Mouse (Mus musculus): ENCODE measurements around the gene Arid4b.

Arid4b gene

DNA sequence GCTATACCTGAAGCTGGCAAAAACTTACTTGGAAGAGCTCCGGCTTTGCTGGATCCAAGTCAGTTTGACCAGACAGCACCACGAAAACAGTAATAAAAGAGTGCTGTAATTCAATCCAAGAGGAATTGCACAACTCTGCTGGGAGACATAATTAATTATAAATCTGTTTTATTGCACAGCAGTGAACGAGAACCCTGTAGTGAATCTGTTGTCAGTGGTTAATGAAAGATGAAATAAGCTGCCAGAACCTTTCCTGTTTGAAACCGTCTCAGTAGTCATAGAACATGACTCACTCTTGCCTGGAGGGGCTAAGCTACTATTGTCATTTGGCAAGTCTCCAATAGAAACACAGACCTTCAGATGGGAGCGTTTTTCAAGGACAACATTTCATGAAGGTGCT lies 22.8 kb upstream of the Arid4b start:
- CTCF ChIA-PET = interaction anchor here in 1 of 4 experiments (0.5 kb wide), 1 partner anchor 628 kb away, joined by 3 read pairs; no protein-coding TSS in a partner anchor

DNA sequence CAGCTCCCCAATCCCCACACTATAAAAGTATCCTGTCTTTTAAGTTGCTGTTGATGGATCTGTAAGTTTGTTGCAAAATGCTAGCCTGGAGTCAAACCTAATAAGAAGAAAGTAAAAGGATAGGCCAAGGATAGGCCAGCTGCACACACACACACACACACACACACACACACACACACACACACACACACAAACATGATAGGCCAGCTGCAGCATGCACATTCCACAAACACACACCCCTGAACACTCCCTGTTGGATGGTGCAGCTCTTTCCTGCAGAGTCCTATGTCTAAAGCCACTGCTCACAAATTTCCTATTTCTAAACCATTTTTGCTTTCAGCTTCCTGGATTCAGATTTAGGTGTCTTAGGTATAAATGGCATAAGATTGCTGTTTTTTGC lies 19.2 kb upstream of the Arid4b start:
- CTCF ChIA-PET = interaction anchor here in 2 of 4 experiments (0.6 to 0.7 kb wide), 3 partner anchors 9 to 95 kb away, joined by 4 to 11 read pairs (median 4); no protein-coding TSS in a partner anchor
- POLR2A ChIA-PET = interaction anchor here in 2 of 4 experiments (0.6 to 3.3 kb wide), 7 partner anchors 8 to 139 kb away, joined by 3 to 17 read pairs (median 5); partner anchors contain the start of genes Arid4b (in 1 of the 2) and Ggps1 (in 1 of the 2)

More for the DNA sequence above, 22.8 kb upstream of the Arid4b start:
- POLR2A ChIA-PET = interaction anchor here (0.8 to 4.6 kb wide), 39 partner anchors 8 to 590 kb away, joined by 3 to 67 read pairs (median 7); partner anchors contain the start of genes Arid4b (in 3 of the 4), Ggps1 (in 3 of the 4), B3galnt2 (in 2 of the 4) and AW209491 (in 1 of the 4)

DNA sequence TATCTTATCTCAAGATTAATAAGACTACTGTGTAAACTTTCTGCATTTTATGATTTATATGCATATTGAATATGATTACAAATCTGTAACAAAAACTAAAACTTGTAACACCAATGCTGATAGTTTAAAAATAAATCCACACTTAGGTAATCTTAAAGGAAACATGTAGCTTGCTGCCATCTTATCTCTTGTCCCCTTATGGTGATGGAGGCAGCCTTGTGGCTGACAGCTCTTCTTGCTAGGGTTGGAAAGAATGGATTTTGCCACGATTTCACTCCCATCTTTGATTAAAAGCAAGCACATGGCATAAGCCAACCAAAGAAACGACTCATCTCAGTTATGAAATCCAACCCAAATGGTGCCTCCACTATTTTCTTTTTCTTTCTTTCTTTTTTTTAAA lies 18.5 kb upstream of the Arid4b start:
- ChIA-PET CTCF (interaction anchor here in 1 of 4 experiments (0.6 kb wide), 1 partner anchor 95 kb away, joined by 4 read pairs; no protein-coding TSS in a partner anchor), POLR2A (interaction anchor here in 2 of 4 experiments (0.6 to 3.3 kb wide), 8 partner anchors 9 to 138 kb away, joined by 3 to 17 read pairs (median 4); partner anchors contain the start of genes Arid4b (in 1 of the 2) and Ggps1 (in 1 of the 2))

DNA sequence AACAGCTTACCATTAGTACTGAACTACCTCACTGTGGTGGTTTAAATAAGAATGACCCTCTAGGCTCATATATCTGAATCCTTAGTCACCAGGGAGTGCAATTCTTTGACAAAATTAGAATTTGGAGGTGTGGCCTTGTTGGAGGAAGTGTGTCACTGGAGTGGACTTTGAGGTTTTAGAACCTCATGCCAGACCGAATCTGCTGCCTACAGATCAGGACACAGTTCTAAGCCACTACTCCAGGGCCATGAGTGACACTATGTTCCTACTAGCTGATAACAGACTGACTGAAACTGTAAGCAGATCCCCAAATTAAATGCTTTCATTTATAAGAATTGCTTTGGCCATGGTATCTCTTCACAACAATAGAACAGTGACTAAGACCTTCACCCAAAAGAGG lies 13.2 kb upstream of the Arid4b start:
- POLR2A ChIA-PET = interaction anchor here in 2 of 4 experiments (0.7 to 4.9 kb wide), 5 partner anchors 10 to 98 kb away, joined by 3 to 36 read pairs (median 7); partner anchors contain the start of genes Tbce (in 2 of the 2), Arid4b (in 1 of the 2) and Ggps1 (in 1 of the 2)
- CTCF ChIA-PET = no interaction called here

DNA sequence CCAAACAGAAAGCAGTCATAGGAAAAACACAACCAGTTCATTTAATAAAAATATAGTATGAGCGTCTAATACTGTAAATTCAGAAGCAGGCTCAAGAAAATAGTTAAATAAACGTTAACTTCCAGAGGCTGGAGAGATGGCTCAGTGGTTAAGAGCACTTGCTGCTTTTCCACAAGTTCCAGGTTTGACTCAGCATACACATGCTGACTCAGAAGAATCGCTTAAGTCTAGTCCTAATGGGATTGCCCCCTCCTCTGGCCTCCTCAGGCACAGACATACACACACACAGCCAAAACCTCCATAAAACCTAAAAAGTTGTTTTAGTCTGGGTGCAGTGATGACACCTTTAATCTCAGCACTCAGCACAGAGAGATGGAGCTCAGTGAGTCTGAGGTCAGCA lies 6.2 kb upstream of the Arid4b start:
- POLR2A ChIA-PET = interaction anchor here in 3 of 4 experiments (0.5 to 3.5 kb wide), 12 partner anchors 10 to 167 kb away, joined by 3 to 27 read pairs (median 4); partner anchors contain the start of gene Tbce (in 2 of the 3)
- CTCF ChIA-PET = interaction anchor here in 2 of 4 experiments (0.5 to 1.2 kb wide), 2 partner anchors 37 to 52 kb away, joined by 3 read pairs; no protein-coding TSS in a partner anchor

DNA sequence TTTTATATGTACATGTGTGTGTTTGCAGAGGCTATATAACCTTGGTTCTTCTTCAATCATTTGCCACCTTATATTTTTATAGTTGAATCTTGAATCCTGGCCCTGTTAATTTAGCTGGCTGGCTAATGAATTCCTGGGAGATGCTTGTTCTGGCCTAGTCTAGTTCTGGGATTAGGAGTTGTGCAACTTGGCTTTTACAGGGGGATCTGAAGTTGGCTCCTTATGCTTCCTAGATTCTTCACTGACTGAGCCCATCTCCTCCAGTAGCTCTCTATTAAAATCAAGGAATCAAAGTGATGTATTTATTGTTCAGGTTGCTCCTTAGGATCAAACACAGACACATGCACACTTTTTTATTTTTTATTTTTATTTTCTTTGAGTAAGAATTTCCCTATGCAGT lies 3.5 kb upstream of the Arid4b start:
- CTCF ChIA-PET = no interaction called here
- POLR2A ChIA-PET = interaction anchor here in 1 of 4 experiments (1.1 to 3.5 kb wide), 4 partner anchors 9 to 20 kb away, joined by 3 to 27 read pairs (median 4); partner anchors contain the start of gene Tbce

DNA sequence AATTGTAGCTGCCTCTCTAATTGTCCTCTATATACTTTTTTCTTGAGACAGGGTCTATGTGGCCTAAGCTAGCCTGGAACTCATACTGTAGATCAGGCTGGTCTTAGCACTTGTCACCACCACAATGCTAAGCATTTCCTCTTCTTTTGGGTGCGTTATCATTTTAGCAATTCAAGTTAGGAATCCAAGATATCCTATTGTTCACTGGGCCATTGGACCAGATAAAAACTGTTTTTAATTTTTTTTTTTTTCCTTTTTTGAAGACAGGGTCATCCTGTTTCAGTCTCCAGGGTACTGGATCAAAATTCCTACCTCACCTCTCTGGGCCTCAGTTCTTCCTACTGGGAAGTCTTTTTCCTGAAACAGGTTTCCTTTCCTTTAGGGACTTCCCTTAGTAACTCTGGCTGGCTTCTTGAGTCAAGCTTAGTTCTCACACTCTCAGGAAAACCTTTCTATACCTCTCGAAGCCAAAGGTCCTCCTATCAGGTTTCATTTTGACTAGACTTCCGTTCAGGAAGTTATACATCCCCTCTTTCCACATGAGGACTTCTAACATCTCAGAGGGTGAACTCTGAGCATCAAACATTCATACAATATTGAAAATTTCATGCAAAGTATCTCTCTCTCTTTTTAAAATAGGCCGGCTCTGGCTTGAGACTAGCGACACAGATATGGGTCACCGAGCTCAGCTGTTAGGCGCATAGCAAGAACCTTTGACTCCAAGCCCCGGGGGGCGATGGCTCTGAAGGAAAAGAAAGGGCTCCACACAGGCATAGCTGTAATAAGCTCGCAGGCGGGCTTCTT lies 621 bp upstream of the Arid4b start:
- POLR2A ChIA-PET = interaction anchor here in 3 of 4 experiments (0.6 to 6.6 kb wide), 37 partner anchors 7 to 551 kb away, joined by 3 to 142 read pairs (median 5); partner anchors contain the start of genes Tbce (in 3 of the 3) and B3galnt2 (in 2 of the 3)
- CTCF ChIA-PET = interaction anchor here in 1 of 4 experiments (0.6 to 1.4 kb wide), 2 partner anchors 9 to 173 kb away, joined by 3 to 4 read pairs; no protein-coding TSS in a partner anchor

DNA sequence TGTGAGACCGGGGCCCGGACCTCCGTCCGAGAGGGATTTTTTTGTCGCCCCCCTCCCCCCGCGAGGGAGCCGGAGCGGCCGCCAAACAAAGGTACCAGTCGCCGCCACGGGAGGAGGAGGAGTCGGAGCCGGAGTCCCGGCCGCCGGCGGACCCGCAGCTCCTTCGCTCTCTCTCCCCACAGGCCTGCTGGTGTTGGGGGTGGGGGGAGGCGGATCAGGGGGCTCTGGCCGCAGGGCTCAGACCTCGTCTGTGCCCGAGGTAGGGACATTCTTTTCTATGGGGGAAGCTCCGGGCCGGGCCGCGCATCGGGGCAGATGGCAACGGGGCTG lies 875 bp downstream of the Arid4b start:
- CTCF ChIA-PET = interaction anchor here in 1 of 4 experiments (0.6 to 1.0 kb wide), 2 partner anchors 14 to 110 kb away, joined by 3 read pairs; partner anchors contain the start of gene B3galnt2
- POLR2A ChIA-PET = interaction anchor here (0.6 to 6.6 kb wide), 56 partner anchors 8 to 566 kb away, joined by 3 to 142 read pairs (median 4); partner anchors contain the start of genes B3galnt2 (in 3 of the 4), Tbce (in 3 of the 4), AW209491 (in 1 of the 4) and Lyst (in 1 of the 4)

DNA sequence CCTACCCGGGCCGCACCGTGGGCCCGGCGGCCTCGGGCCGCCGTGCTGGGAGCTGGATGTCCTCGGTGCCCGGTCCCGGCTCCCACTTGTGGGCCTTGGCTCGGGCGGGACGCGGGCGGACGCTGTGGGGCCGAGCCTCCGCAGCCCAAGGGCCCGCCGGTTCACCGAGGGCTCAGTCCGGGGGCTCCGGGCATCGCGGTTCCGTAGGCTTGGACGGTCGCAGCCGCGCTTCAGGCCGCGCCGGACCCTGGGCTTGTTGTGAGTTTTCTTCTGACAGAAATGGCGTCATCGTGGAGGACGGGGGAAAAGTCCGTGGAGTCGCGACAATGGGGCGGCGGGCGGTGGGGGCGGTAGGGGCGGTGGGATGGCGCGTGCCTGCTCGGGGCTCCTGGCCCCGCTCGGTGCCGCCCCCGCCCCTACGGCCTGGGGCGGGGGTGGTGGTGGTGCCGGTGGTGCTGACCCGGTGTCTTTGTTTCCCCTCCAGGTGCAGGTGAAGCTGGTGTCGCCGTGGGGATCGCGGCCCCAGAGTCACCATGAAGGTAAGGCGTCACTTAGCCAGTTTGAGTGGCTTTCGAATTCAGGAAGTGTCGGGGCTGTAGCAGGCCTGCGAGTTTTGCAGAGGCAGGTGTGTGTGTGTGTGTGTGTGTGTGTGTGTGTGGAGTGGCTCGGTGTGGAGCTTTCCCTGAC lies 1.5 kb downstream of the Arid4b start:
- CTCF ChIA-PET = interaction anchor here in 1 of 4 experiments (0.5 to 0.6 kb wide), 2 partner anchors 22 to 29 kb away, joined by 3 read pairs; no protein-coding TSS in a partner anchor
- POLR2A ChIA-PET = interaction anchor here (0.6 to 6.6 kb wide), 45 partner anchors 9 to 527 kb away, joined by 3 to 142 read pairs (median 4); partner anchors contain the start of genes Tbce (in 3 of the 4) and B3galnt2 (in 2 of the 4)

DNA sequence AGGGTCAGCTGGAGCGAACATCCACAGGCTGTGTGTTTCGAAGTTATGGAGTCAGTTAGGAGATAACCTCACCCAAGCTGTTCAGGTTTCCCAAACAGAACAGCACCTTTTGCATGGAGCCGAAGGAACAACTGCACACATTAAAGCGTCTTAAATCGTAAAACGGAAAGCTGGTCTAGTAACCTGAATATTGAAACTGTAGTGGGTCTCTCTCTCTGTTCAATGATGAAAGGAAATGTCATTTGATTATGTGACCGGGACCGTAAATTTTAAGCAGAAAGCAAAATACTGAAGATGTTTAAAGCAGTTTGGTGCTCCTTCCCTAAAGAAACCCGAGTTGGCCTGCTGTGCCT lies 2.0 kb downstream of the Arid4b start:
- ChIA-PET CTCF (interaction anchor here in 1 of 4 experiments (0.5 to 0.6 kb wide), 2 partner anchors 23 to 28 kb away, joined by 3 read pairs; no protein-coding TSS in a partner anchor), POLR2A (interaction anchor here (0.7 to 6.6 kb wide), 25 partner anchors 10 to 111 kb away, joined by 3 to 142 read pairs (median 7); partner anchors contain the start of genes Tbce (in 3 of the 4) and B3galnt2 (in 1 of the 4))

DNA sequence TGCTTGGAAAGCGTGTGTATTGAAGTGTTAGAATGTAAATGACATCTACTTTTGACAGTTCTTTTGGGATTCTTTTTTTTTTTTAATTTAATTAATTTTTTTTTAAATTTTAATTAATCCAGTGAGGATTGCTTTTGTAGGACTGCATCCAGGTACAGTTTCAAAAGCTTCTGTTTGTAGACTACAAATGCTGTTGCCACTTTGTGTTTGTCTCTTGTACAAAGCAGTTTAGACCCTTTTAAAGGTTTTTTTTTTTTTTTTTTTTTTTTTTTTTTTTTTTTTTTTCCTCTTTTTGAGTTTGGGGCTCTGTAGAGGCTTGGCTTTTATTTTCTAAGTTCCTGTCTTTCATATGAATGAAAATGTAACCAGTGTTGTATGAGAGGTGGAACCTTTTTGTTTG lies 2.7 kb downstream of the Arid4b start:
- CTCF ChIA-PET = no interaction called here
- POLR2A ChIA-PET = interaction anchor here in 3 of 4 experiments (0.7 to 6.6 kb wide), 10 partner anchors 11 to 153 kb away, joined by 3 to 142 read pairs (median 26); partner anchors contain the start of genes B3galnt2 (in 1 of the 3) and Tbce (in 1 of the 3)

DNA sequence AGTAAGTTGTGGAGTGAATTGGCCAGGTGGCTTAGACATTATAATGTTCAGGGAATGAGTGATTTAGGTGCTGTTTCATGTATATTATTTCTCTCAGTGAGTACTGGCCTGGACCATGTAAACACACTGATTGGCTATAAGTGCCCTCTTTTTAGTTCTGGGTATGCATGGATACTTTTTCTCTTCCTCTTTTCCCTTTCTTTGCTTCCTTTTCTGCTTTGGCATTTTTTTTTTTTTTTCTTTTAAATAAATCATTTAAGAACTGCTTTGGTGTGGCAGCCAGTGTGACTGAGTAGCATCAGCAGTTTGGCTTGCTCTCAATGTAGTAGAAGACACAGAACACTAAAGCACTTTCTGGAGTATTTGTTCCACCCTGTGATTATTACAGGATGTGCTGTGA lies 5.0 kb downstream of the Arid4b start:
- POLR2A ChIA-PET = interaction anchor here in 2 of 4 experiments (0.9 to 1.4 kb wide), 4 partner anchors 10 to 28 kb away, joined by 4 to 6 read pairs (median 4); partner anchors contain the start of gene Tbce (in 1 of the 2)
- CTCF ChIA-PET = no interaction called here

DNA sequence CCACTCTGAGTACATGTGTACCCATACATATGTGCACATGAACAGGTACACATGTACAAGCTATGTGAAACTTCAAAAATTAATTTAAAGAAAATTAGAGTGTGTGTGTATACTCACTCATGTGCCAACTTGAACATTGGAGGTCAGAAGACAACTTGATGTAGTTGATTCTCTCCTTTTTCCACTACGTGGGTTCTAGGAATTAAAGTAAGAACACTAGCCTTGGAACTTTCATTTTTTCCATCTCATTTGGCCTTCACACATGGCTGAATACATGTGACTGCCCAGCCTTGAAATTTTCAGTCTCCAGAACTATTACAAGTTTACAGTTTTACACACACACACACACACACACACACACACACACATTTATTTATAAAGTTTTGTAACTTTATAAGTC lies 6.3 kb downstream of the Arid4b start:
- POLR2A ChIA-PET = interaction anchor here in 2 of 4 experiments (0.8 to 1.4 kb wide), 5 partner anchors 10 to 30 kb away, joined by 3 to 6 read pairs (median 4); partner anchors contain the start of gene Tbce (in 1 of the 2)
- CTCF ChIA-PET = no interaction called here

DNA sequence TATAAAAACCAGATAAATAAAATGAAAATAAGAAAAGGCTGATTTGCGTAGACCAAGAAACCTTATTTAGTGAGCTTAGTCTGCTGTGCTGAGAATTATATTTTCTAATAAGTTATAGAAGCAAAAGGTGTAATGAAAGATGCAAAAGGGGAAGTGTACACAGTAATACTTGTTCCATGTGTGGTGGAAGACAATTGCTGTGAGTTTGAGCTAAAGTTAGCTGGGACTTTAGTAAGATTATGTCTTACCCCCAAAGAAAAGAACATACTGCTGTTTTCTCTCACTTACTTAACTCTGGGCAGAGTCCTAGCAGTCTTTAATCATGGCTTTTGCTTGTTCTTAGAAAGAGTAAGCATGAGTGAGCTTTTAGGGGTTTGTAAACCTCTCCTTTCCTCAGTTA lies 11.3 kb downstream of the Arid4b start:
- POLR2A ChIA-PET = interaction anchor here in 3 of 4 experiments (1.0 to 9.9 kb wide), 9 partner anchors 9 to 34 kb away, joined by 3 to 142 read pairs (median 4); partner anchors contain the start of genes Arid4b (in 2 of the 3), Ggps1 (in 2 of the 3) and Tbce (in 1 of the 3)
- CTCF ChIA-PET = no interaction called here

DNA sequence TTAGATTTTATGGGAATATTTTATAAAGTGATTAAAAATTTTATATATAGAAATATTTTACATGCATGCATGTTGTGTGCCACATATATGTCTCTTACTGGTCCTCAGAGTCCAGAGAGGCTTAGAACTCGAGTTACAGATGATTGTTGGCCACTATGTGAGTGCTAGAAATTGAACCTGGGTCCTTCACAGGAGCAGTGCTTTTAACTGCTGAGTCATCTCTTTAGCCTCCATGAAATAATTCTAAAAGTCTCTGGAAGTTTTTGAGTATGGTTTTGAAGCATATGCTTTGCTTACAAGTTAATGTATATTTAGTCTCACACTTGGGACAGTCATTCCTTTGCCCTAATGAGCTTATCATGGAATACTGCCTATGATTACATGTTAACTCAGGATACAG lies 12.3 kb downstream of the Arid4b start:
- ChIA-PET POLR2A (interaction anchor here in 3 of 4 experiments (1.0 to 9.9 kb wide), 7 partner anchors 8 to 36 kb away, joined by 3 to 142 read pairs (median 6); partner anchors contain the start of genes Arid4b (in 2 of the 3), Ggps1 (in 2 of the 3) and Tbce (in 1 of the 3)), CTCF (no interaction called here)

DNA sequence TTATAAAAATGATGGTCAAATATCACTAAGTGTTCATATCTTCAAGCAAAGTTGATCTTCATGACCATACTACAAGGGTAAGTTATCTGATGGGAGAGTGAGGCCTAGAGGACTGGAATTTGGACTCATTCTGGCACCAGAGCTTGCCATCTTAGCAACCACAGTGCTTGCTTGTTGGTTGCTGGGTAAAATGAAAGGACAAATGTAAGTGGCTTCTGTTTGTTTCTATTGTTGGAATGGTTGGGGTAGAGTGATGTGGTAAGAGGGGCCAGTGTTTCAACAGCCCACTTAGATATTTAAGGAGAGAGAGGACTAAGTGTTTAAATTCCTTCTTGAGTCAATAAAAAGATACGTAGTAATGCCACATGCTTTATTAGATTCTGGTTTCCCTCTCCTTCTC lies 25.6 kb downstream of the Arid4b start:
- ChIA-PET POLR2A (interaction anchor here in 2 of 4 experiments (0.6 to 2.1 kb wide), 3 partner anchors 8 to 25 kb away, joined by 3 to 9 read pairs (median 3); partner anchors contain the start of gene Ggps1 (in 1 of the 2)), CTCF (no interaction called here)

DNA sequence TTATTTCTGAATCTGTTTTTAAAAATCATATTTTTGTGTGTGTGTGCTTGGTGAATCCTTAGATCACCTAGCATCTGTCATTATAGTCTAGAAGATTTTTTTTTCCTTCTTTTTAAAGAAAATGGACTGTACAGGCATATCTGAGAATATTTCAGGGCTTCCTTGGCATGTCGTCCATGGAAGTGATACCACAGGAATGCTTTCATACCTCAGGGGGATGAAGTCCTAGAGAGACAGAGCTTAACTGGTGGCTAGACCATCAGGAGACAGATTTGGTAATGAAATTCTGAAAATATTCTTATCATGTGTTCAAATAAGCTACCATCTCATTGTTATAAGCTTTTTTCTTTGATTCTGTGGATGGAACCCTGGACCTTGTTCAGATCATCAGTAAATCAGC lies 40.0 kb downstream of the Arid4b start:
- ChIA-PET CTCF (no interaction called here), POLR2A (interaction anchor here in 2 of 4 experiments (0.6 to 2.2 kb wide), 7 partner anchors 11 to 1460 kb away, joined by 3 to 6 read pairs (median 3); no protein-coding TSS in a partner anchor)
